Mouse (Mus musculus): ENCODE data around the gene Irf1.
A peak's percentile ranks its signal among the peaks of the same experiment; 100 is the strongest.

Gene Irf1

GRCm38 (mm10) chr11:53786058-53787031 is 16.5 kb downstream of the Irf1 start:
- no peak for DNase-seq

GRCm38 (mm10) chr11:53788196-53788595 is 18.4 kb downstream of the Irf1 start:
- no peak for DNase-seq

- DNase-seq: no peak
Measured at GRCm38 (mm10) chr11:53789277-53789676, 19.5 kb downstream of the Irf1 start.

- peak; percentile 42 for DNase-seq
Measured at GRCm38 (mm10) chr11:53792986-53793385, 23.2 kb downstream of the Irf1 start.

- DNase-seq: peak; percentile 24
Measured at GRCm38 (mm10) chr11:53794015-53794414, 24.2 kb downstream of the Irf1 start.

- DNase-seq: no peak
Measured at GRCm38 (mm10) chr11:53794671-53795557, 25.1 kb downstream of the Irf1 start.

GRCm38 (mm10) chr11:53795813-53796212 is 26.0 kb downstream of the Irf1 start:
- no peak for DNase-seq

GRCm38 (mm10) chr11:53796409-53797151 is 26.8 kb downstream of the Irf1 start:
- DNase-seq: peak; percentile 21

- DNase-seq: no peak
Measured at GRCm38 (mm10) chr11:53797386-53797920, 27.6 kb downstream of the Irf1 start.

- no peak for DNase-seq
Measured at GRCm38 (mm10) chr11:53798041-53798711, 28.4 kb downstream of the Irf1 start.

- no peak for DNase-seq
Measured at GRCm38 (mm10) chr11:53800036-53800435, 30.2 kb downstream of the Irf1 start.

- DNase-seq: no peak
Measured at GRCm38 (mm10) chr11:53800975-53801374, 31.2 kb downstream of the Irf1 start.

- no peak for DNase-seq
Measured at GRCm38 (mm10) chr11:53803093-53803492, 33.3 kb downstream of the Irf1 start.

- no peak for DNase-seq
Measured at GRCm38 (mm10) chr11:53803494-53803893, 33.7 kb downstream of the Irf1 start.

GRCm38 (mm10) chr11:53804569-53805344 is 34.9 kb downstream of the Irf1 start:
- DNase-seq: no peak

- DNase-seq: no peak
Measured at GRCm38 (mm10) chr11:53805786-53806185, 36.0 kb downstream of the Irf1 start.

GRCm38 (mm10) chr11:53809354-53809753 is 39.5 kb downstream of the Irf1 start:
- no peak for DNase-seq

- no peak for DNase-seq
Measured at GRCm38 (mm10) chr11:53810156-53810555, 40.3 kb downstream of the Irf1 start.

GRCm38 (mm10) chr11:53810749-53811148 is 40.9 kb downstream of the Irf1 start:
- no peak for DNase-seq

GRCm38 (mm10) chr11:53811312-53811711 is 41.5 kb downstream of the Irf1 start:
- no peak for DNase-seq

Data from right cerebral cortex, postnatal 25 days (tissue).